Mouse (Mus musculus) myocyte (in vitro differentiated cells): ENCODE measurements around the gene Rtl6.

Experiments
- POLR2A ChIP-seq: IDR thresholded peaks from one replicate; pipeline ENCODE4 v1.6.1; 2011; ENCODE audit warnings: low read depth, mild to moderate bottlenecking, control low read depth, moderate library complexity; ENCODE audit not compliant: insufficient read length
- TCF3 ChIP-seq: IDR thresholded peaks from one replicate; pipeline ENCODE4 v1.6.1; 2011; ENCODE audit warnings: low read depth, control low read depth; ENCODE audit not compliant: insufficient read length

DNA sequence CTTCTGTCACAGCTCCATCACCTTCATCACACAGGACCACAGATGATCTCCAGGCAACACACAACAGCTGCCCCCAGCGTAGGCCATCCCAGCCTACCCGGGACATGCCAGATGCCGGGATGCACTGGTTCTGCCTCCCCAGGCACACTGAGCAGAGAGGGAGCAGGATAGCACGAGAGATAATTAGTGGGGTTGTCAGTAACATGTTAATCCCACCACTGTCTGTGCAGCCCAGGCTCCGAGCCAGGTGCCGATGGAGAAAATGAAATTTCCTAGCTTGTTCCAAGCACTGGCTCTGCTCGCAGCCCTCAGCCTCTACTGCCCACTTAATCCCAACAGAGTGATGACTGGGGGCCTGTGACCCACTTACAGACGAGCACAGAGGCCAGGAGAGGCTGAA lies 39.1 kb downstream of the Rtl6 start:
- no peak for TF ChIP-seq TCF3
- TF ChIP-seq POLR2A = no peak
